Mouse (Mus musculus): ENCODE results near the gene Urb1. TPM values are rescaled to one million over a fixed set of nuclear protein-coding genes. Genes with fewer than 3 reads are reported as not detected.

The Urb1 gene
- total RNA-seq, 2 experiments from 2014 or later: 11.9 to 14.3 TPM

GRCm38 (mm10) chr16:90766919-90767454 is 43.2 kb downstream of the Urb1 start:
- no peak for DNase-seq

GRCm38 (mm10) chr16:90765195-90765877 is 44.9 kb downstream of the Urb1 start:
- peak; percentile 66 for DNase-seq

GRCm38 (mm10) chr16:90760515-90760914 is 49.7 kb downstream of the Urb1 start:
- no peak for DNase-seq

GRCm38 (mm10) chr16:90759335-90759734 is 50.9 kb downstream of the Urb1 start:
- no peak for DNase-seq

GRCm38 (mm10) chr16:90753386-90753941 is 56.7 kb downstream of the Urb1 start:
- peak; percentile 71 for DNase-seq

GRCm38 (mm10) chr16:90748169-90748568 is 62.0 kb downstream of the Urb1 start:
- no peak for DNase-seq

- DNase-seq: no peak
Measured at GRCm38 (mm10) chr16:90747143-90747542, 63.1 kb downstream of the Urb1 start.

GRCm38 (mm10) chr16:90738092-90738956 is 71.9 kb downstream of the Urb1 start, which contains the start of gene Mrap:
TSS of gene Mrap (plus strand) at chr16:90738207.
- peak; percentile 93 for DNase-seq

GRCm38 (mm10) chr16:90736672-90737270 is 73.4 kb downstream of the Urb1 start:
- DNase-seq: peak; percentile 84

- DNase-seq: peak; percentile 81
Measured at GRCm38 (mm10) chr16:90735611-90736010, 74.6 kb downstream of the Urb1 start.

GRCm38 (mm10) chr16:90727233-90728115 is 82.7 kb downstream of the Urb1 start, which contains the start of gene Mis18a:
TSS of gene Mis18a (minus strand) at chr16:90727404.
- DNase-seq: peak; percentile 97

GRCm38 (mm10) chr16:90726600-90727227 is 83.5 kb downstream of the Urb1 start:
- DNase-seq: no peak

- DNase-seq: no peak
Measured at GRCm38 (mm10) chr16:90724051-90724450, 86.2 kb downstream of the Urb1 start.

- DNase-seq: no peak
Measured at GRCm38 (mm10) chr16:90710313-90710712, 99.9 kb downstream of the Urb1 start.

- peak; percentile 81 for DNase-seq
Measured at GRCm38 (mm10) chr16:90709711-90710289, 100.4 kb downstream of the Urb1 start.

- no peak for DNase-seq
Measured at GRCm38 (mm10) chr16:90706279-90706678, 103.9 kb downstream of the Urb1 start.

- DNase-seq: no peak
Measured at GRCm38 (mm10) chr16:90704161-90704825, 105.9 kb downstream of the Urb1 start.

GRCm38 (mm10) chr16:90703646-90704045 is 106.6 kb downstream of the Urb1 start:
- no peak for DNase-seq

GRCm38 (mm10) chr16:90701541-90701940 is 108.7 kb downstream of the Urb1 start:
- no peak for DNase-seq
